Mouse (Mus musculus): Measurements from ENCODE around the gene Rab9. TPM values are rescaled to one million over a fixed set of nuclear protein-coding genes. Genes with fewer than 3 reads are reported as not detected.

Rab9 gene
- total and polyA plus RNA-seq, 3 experiments = 21.5 to 60.9 (median 36.2) TPM

GRCm38 (mm10) chrX:166440616-166441063 is 39.0 kb downstream of the Rab9 start, which contains the start of gene Ofd1 (continued):
- TF ChIP-seq MXI1 (IDR thresholded peaks at IDR 0.05; ENCODE audit: low read depth, low read length) = no peak
- peak; percentile 60; the same call in 1 of the 2 replicates for TF ChIP-seq TCF12 (IDR thresholded peaks at IDR 0.05; ENCODE audit: low read depth, low read length)
- peak; percentile 54; the same call in 1 of the 2 replicates for TF ChIP-seq POLR2AphosphoS2 (IDR thresholded peaks at IDR 0.05; ENCODE audit: low read depth, low read length)
- no peak for TF ChIP-seq UBTF (IDR thresholded peaks at IDR 0.05; ENCODE audit: low read depth, low read length)
- TF ChIP-seq HCFC1 (IDR thresholded peaks at IDR 0.05; ENCODE audit: low read depth, low read length) = peak; percentile 60
- no peak for TF ChIP-seq MYC (IDR thresholded peaks at IDR 0.05; ENCODE audit: low read depth, low read length)
- TF ChIP-seq PAX5 (IDR thresholded peaks at IDR 0.05; ENCODE audit: low read length) = no peak
- no peak for TF ChIP-seq CTCF (conservative IDR thresholded peaks at IDR 0.05 in 1 of 2, IDR thresholded peaks at IDR 0.05 in 1 of 2; ENCODE audit: low read depth in 2 of 2, low read length in 2 of 2)
- 0 out of 2 replicates have a peak, but pooled peaks have one; percentile 33 for TF ChIP-seq TBP (conservative IDR thresholded peaks at IDR 0.05; ENCODE audit: low read depth, low read length)

- H3K9me3 ChIP-seq (replicated peaks; ENCODE audit: low read length) = no peaks in the 10 kb centered on the region
- dilution Hi-C loops (cut with MboI; ENCODE audit: extremely low pct_ligation_motif_present, extremely low pct_unique_long_range_greater_than_20kb, low sequenced_read_pairs) (no loop called here), in situ Hi-C loops (cut with MboI; ENCODE audit: low pct_ligation_motif_present, low pct_unique_long_range_greater_than_20kb, low sequenced_read_pairs) (no loop called here)
- TF ChIP-seq POLR2A (IDR thresholded peaks at IDR 0.05; ENCODE audit: low read depth, low read length) (no peak), MEF2A (IDR thresholded peaks at IDR 0.05; ENCODE audit: borderline replicate concordance, low read depth, low read length) (no peak), USF1 (IDR thresholded peaks at IDR 0.05; ENCODE audit: low read depth, low read length) (no peak), ZKSCAN1 (IDR thresholded peaks at IDR 0.05; ENCODE audit: borderline replicate concordance, low read depth, low read length) (no peak), E2F4 (IDR thresholded peaks at IDR 0.05; ENCODE audit: insufficient replicate concordance, low read depth, low read length) (no peak), BHLHE40 (IDR thresholded peaks at IDR 0.05; ENCODE audit: low read depth, low read length) (no peak), ZMIZ1 (IDR thresholded peaks at IDR 0.05; ENCODE audit: low read depth, low read length) (no peak), POLR2AphosphoS2 (IDR thresholded peaks at IDR 0.05; ENCODE audit: low read depth, low read length) (no peak), MXI1 (IDR thresholded peaks at IDR 0.05; ENCODE audit: low read depth, low read length) (0 out of 2 replicates have a peak, but pooled peaks have one; percentile 48), ETS1 (conservative IDR thresholded peaks at IDR 0.05; ENCODE audit: low read depth, low read length) (no peak), EP300 (IDR thresholded peaks at IDR 0.05; ENCODE audit: low read length) (no peak), JUND (conservative IDR thresholded peaks at IDR 0.05; ENCODE audit: low read depth, low read length) (no peak), MYC (IDR thresholded peaks at IDR 0.05; ENCODE audit: low read depth, low read length) (no peak), ZNF384 (IDR thresholded peaks at IDR 0.05; ENCODE audit: low read depth, low read length) (no peak), TCF12 (IDR thresholded peaks at IDR 0.05; ENCODE audit: low read depth, low read length) (no peak), TBP (conservative IDR thresholded peaks at IDR 0.05; ENCODE audit: low read depth, low read length) (0 out of 2 replicates have a peak, but pooled peaks have one; percentile 28), MAX (IDR thresholded peaks at IDR 0.05; ENCODE audit: low read length) (no peak), UBTF (IDR thresholded peaks at IDR 0.05; ENCODE audit: low read depth, low read length) (no peak), SIN3A (IDR thresholded peaks at IDR 0.05; ENCODE audit: low read length) (peak; percentile 25; the same call in 1 of the 2 replicates), NRF1 (IDR thresholded peaks at IDR 0.05; ENCODE audit: low read depth, low read length) (no peak)
- peak within 1 kb of the TSS; percentile 70 to 84 (median 73) for H3K4me3 ChIP-seq (replicated peaks in 1 of 3; ENCODE audit: low read depth in 2 of 3, low read length in 2 of 3, poor library complexity in 1 of 3)
- H3K79me2 ChIP-seq (replicated peaks; ENCODE audit: control insufficient read depth, extremely low read depth, insufficient read depth, poor library complexity, severe bottlenecking) = no peaks in the 10 kb centered on the region; the same call in 1 of the 2 replicates
- peak within 1 kb of the TSS; percentile 58 for H3K4me2 ChIP-seq (ENCODE audit: insufficient read depth, low read depth, poor library complexity, severe bottlenecking)
- peaks cover 3 to 15% of the 10 kb centered on the region in 2 experiments for H3K36me3 ChIP-seq (replicated peaks in 1 of 2; ENCODE audit: control insufficient read depth in 1 of 2, insufficient read depth in 1 of 2, low read length in 1 of 2)
- peaks cover 0 to 12% of the 10 kb centered on the region in 2 experiments; a peak in 1 of 4 replicates for H3K4me1 ChIP-seq (ENCODE audit: control insufficient read depth in 1 of 2, insufficient read depth in 2 of 2)
- peak; percentile 31 for DNase-seq (ENCODE audit: extremely low read depth)
- no peaks in the 10 kb centered on the region for H3K27me3 ChIP-seq (replicated peaks)
- peak within 1 kb of the TSS; percentile 88 for H3K9ac ChIP-seq (ENCODE audit: insufficient read depth, low read depth)
- peak within 1 kb of the TSS; percentile 46; the same call in 1 of the 2 replicates for H3K27ac ChIP-seq (ENCODE audit: insufficient read depth, low read depth)
These were observed 39.5 kb downstream of the Rab9 start, which contains the start of gene Trappc2 for GRCm38 (mm10) chrX:166440036-166440615. Gene Trappc2 (plus strand): TSS chrX:166440574.
